In genomic region chr5:118123096-118123495, GRCm38 (mm10) we compare ENCODE assay signal across 13 mouse cellular contexts. TPM values are rescaled to one million over a fixed set of nuclear protein-coding genes. Genes with fewer than 3 reads are reported as not detected.
DNase-seq lines count a peak whose midpoint lies in the region; ATAC-seq and TF ChIP-seq lines count a peak whose summit lies in the region.
"Had no signal": no experiment of that assay in that cellular context is flagged by ENCODE, and none has a peak within 500 bp of the region (broad histone marks: within the 10 kb centered on the region; RNA-seq: fewer than 3 reads in every experiment).

No protein-coding gene starts in this region.

- no peaks in the 10 kb centered on the region for H3K27me3 ChIP-seq in hindbrain, embryonic 12.5 days
- no peaks in the 10 kb centered on the region for H3K27me3 ChIP-seq in hindbrain, embryonic 16.5 days (replicated peaks; ENCODE audit: control insufficient read depth, insufficient read depth, low read length)
- H3K27me3 ChIP-seq in embryonic facial prominence, embryonic 11.5 days (ENCODE audit: control insufficient read depth, insufficient read depth, low read length), result no peaks in the 10 kb centered on the region
- H3K27me3 ChIP-seq in forebrain, postnatal 0 days (ENCODE audit: insufficient read depth, low read length), result no peaks in the 10 kb centered on the region
- no peaks in the 10 kb centered on the region for H3K27me3 ChIP-seq in midbrain, embryonic 16.5 days (ENCODE audit: control insufficient read depth, insufficient read depth, low read depth, low read length)
- H3K27me3 ChIP-seq: heart, embryonic 13.5 days had no signal

- H3K4me3 ChIP-seq in hindbrain, embryonic 12.5 days, result no peak overlapping the region
- no peak overlapping the region for H3K4me3 ChIP-seq in hindbrain, embryonic 16.5 days (ENCODE audit: low read length)
- no peak overlapping the region for H3K4me3 ChIP-seq in embryonic facial prominence, embryonic 11.5 days (ENCODE audit: low read depth, low read length)
- no peak overlapping the region for H3K4me3 ChIP-seq in forebrain, postnatal 0 days (ENCODE audit: low read depth, low read length)
- H3K4me3 ChIP-seq in midbrain, embryonic 16.5 days (ENCODE audit: low read depth, low read length), result no peak overlapping the region
- H3K4me3 ChIP-seq: heart, embryonic 13.5 days had no signal

- H3K9me3 ChIP-seq in hindbrain, embryonic 12.5 days (replicated peaks), result no peaks in the 10 kb centered on the region
- no peaks in the 10 kb centered on the region for H3K9me3 ChIP-seq in hindbrain, embryonic 16.5 days (ENCODE audit: control insufficient read depth, low read length)
- H3K9me3 ChIP-seq in embryonic facial prominence, embryonic 11.5 days (replicated peaks; ENCODE audit: control insufficient read depth, low read length), result no peaks in the 10 kb centered on the region
- no peaks in the 10 kb centered on the region for H3K9me3 ChIP-seq in forebrain, postnatal 0 days (ENCODE audit: low read length)
- H3K9me3 ChIP-seq in midbrain, embryonic 16.5 days (replicated peaks; ENCODE audit: control insufficient read depth, low read length, poor library complexity, severe bottlenecking), result no peaks in the 10 kb centered on the region
- H3K9me3 ChIP-seq: heart, embryonic 13.5 days had no signal

- no peak for ATAC-seq in hindbrain, embryonic 12.5 days (ENCODE audit: low FRiP score)
- ATAC-seq in hindbrain, embryonic 16.5 days, result no peak
- ATAC-seq in embryonic facial prominence, embryonic 11.5 days (replicated peaks; ENCODE audit: insufficient number of reproducible peaks, low FRiP score, low TSS enrichment, low read depth), result peak; percentile 46; the same call in 1 of the 2 replicates
- peak; percentile 27; the same call in 1 of the 2 replicates for ATAC-seq in forebrain, postnatal 0 days
- no peak for ATAC-seq in midbrain, embryonic 16.5 days
- ATAC-seq: lung, postnatal 0 days had no signal

- no peak overlapping the region for H3K9ac ChIP-seq in hindbrain, embryonic 12.5 days
- H3K9ac ChIP-seq in hindbrain, embryonic 16.5 days (ENCODE audit: low read depth, low read length), result no peak overlapping the region
- no peak overlapping the region for H3K9ac ChIP-seq in embryonic facial prominence, embryonic 11.5 days (replicated peaks; ENCODE audit: low read length)
- no peak overlapping the region for H3K9ac ChIP-seq in forebrain, postnatal 0 days
- H3K9ac ChIP-seq in midbrain, embryonic 16.5 days (ENCODE audit: low read depth, low read length), result no peak overlapping the region
- H3K9ac ChIP-seq: heart, embryonic 13.5 days had no signal

- WGBS in hindbrain, embryonic 12.5 days, result 53% methylated on average over 10 of the region's 10 CpGs
- 53% methylated on average over 10 of the region's 10 CpGs for WGBS in hindbrain, embryonic 16.5 days
- 40% methylated on average over 10 of the region's 10 CpGs for WGBS in embryonic facial prominence, embryonic 11.5 days
- 39% methylated on average over 10 of the region's 10 CpGs for WGBS in forebrain, postnatal 0 days
- 55% methylated on average over 10 of the region's 10 CpGs for WGBS in midbrain, embryonic 16.5 days

- peaks cover 24% of the 10 kb centered on the region for H3K36me3 ChIP-seq in hindbrain, embryonic 12.5 days
- peaks cover 6% of the 10 kb centered on the region; the same call in 1 of the 2 replicates for H3K36me3 ChIP-seq in hindbrain, embryonic 16.5 days (ENCODE audit: control insufficient read depth, insufficient read depth, low read length)
- H3K36me3 ChIP-seq in embryonic facial prominence, embryonic 11.5 days (replicated peaks; ENCODE audit: control insufficient read depth, insufficient read depth, low read depth, low read length), result no peaks in the 10 kb centered on the region
- peaks cover 24% of the 10 kb centered on the region for H3K36me3 ChIP-seq in forebrain, postnatal 0 days (ENCODE audit: insufficient read depth)
- peaks cover 8% of the 10 kb centered on the region; the same call in 1 of the 2 replicates for H3K36me3 ChIP-seq in midbrain, embryonic 16.5 days (ENCODE audit: control insufficient read depth, insufficient read depth, low read length)

- peak; percentile 43 for DNase-seq in embryonic facial prominence, embryonic 11.5 days (ENCODE audit: low spot score)
- DNase-seq in forebrain, postnatal 0 days, result no peak
- no peak for DNase-seq in heart, adult 11 months
- DNase-seq in cerebellum, adult 18-20 months, result no peak
- DNase-seq: adrenal gland, postnatal 36 days; cerebellum, adult 8-10 months; kidney, adult 8-10 months; thymus, postnatal 25 days had no signal

- H3K27ac ChIP-seq in hindbrain, embryonic 12.5 days, result peak overlapping the region; percentile 41; the same call in 1 of the 2 replicates
- no peak overlapping the region for H3K27ac ChIP-seq in hindbrain, embryonic 16.5 days (ENCODE audit: low read depth, low read length)
- no peak overlapping the region; the same call in 1 of the 2 replicates for H3K27ac ChIP-seq in embryonic facial prominence, embryonic 11.5 days (replicated peaks; ENCODE audit: low read depth, low read length)
- H3K27ac ChIP-seq in forebrain, postnatal 0 days (ENCODE audit: low read depth, low read length), result 0 out of 2 replicates have a peak overlapping the region, but pooled peaks have one; percentile 15
- peak overlapping the region; percentile 55 for H3K27ac ChIP-seq in midbrain, embryonic 16.5 days (ENCODE audit: low read length)
- H3K27ac ChIP-seq: heart, embryonic 13.5 days had no signal

- TF ChIP-seq CTCF in forebrain, postnatal 0 days (IDR thresholded peaks at IDR 0.05; ENCODE audit: low read depth), result no peak

- peaks cover 23% of the 10 kb centered on the region for H3K4me1 ChIP-seq in hindbrain, embryonic 12.5 days
- peaks cover 15% of the 10 kb centered on the region for H3K4me1 ChIP-seq in hindbrain, embryonic 16.5 days (ENCODE audit: control insufficient read depth, insufficient read depth, low read depth, low read length)
- H3K4me1 ChIP-seq in embryonic facial prominence, embryonic 11.5 days (ENCODE audit: control insufficient read depth, insufficient read depth, low read length), result no peaks in the 10 kb centered on the region
- H3K4me1 ChIP-seq in forebrain, postnatal 0 days (ENCODE audit: insufficient read depth), result peaks cover 4% of the 10 kb centered on the region; the same call in 1 of the 2 replicates
- H3K4me1 ChIP-seq in midbrain, embryonic 16.5 days (ENCODE audit: control insufficient read depth, insufficient read depth, low read length), result peaks cover 20% of the 10 kb centered on the region; the same call in 1 of the 2 replicates

- H3K4me2 ChIP-seq in hindbrain, embryonic 12.5 days (replicated peaks), result no peak overlapping the region
- no peak overlapping the region for H3K4me2 ChIP-seq in hindbrain, embryonic 16.5 days (ENCODE audit: low read length)
- H3K4me2 ChIP-seq in embryonic facial prominence, embryonic 11.5 days (ENCODE audit: low read depth, low read length), result no peak overlapping the region
- H3K4me2 ChIP-seq in forebrain, postnatal 0 days (ENCODE audit: low read depth), result no peak overlapping the region
- H3K4me2 ChIP-seq in midbrain, embryonic 16.5 days (ENCODE audit: low read length), result no peak overlapping the region
- H3K4me2 ChIP-seq: heart, embryonic 13.5 days had no signal

RNA-seq across cellular contexts. Expression of gene Fbxw8, which starts 32.2 kb away (rescaled TPM):
- polyA plus RNA-seq in hindbrain, embryonic 12.5 days (2016; fragmentation: Nextera tagmentation; extraction: Ambion mirVana), result 42.0 and 45.0 TPM in 2 replicates
- polyA plus RNA-seq in hindbrain, embryonic 16.5 days (2015; fragmentation: Nextera tagmentation; extraction: Ambion mirVana), result 18.7 and 21.6 TPM in 2 replicates
- polyA plus RNA-seq in embryonic facial prominence, embryonic 11.5 days (2014; fragmentation: Nextera tagmentation; extraction: Ambion mirVana), result 22.2 and 22.3 TPM in 2 replicates
- total RNA-seq in forebrain, postnatal 0 days (2014; rRNA removed), result 42.8 and 51.0 TPM in 2 replicates
- polyA plus RNA-seq in forebrain, postnatal 0 days (2015; fragmentation: Nextera tagmentation; extraction: Ambion mirVana), result 15.2 and 16.4 TPM in 2 replicates
- 18.4 TPM in 2 replicates for polyA plus RNA-seq in midbrain, embryonic 16.5 days (2015; fragmentation: Nextera tagmentation; extraction: Ambion mirVana)

RNA-seq across cellular contexts. Expression of gene Hrk, which starts 41.4 kb away (rescaled TPM):
- 1.8 TPM in 2 replicates for polyA plus RNA-seq in hindbrain, embryonic 12.5 days (2016; fragmentation: Nextera tagmentation; extraction: Ambion mirVana)
- polyA plus RNA-seq in hindbrain, embryonic 16.5 days (2015; fragmentation: Nextera tagmentation; extraction: Ambion mirVana), result 3.7 and 4.8 TPM in 2 replicates
- polyA plus RNA-seq in embryonic facial prominence, embryonic 11.5 days (2014; fragmentation: Nextera tagmentation; extraction: Ambion mirVana), result 0.38 and 0.49 TPM in 2 replicates
- 17.3 and 26.3 TPM in 2 replicates for total RNA-seq in forebrain, postnatal 0 days (2014; rRNA removed)
- 4.7 and 8.4 TPM in 2 replicates for polyA plus RNA-seq in forebrain, postnatal 0 days (2015; fragmentation: Nextera tagmentation; extraction: Ambion mirVana)
- polyA plus RNA-seq in midbrain, embryonic 16.5 days (2015; fragmentation: Nextera tagmentation; extraction: Ambion mirVana), result 4.1 and 4.6 TPM in 2 replicates
- polyA plus RNA-seq: heart, embryonic 13.5 days had no signal

Comparison
In these comparisons a context has a peak if more than half of its experiments do, and no peak if none do; other contexts are left out.
1. H3K27ac ChIP-seq: peak in hindbrain, embryonic 12.5 days (single experiment), forebrain, postnatal 0 days (single experiment) and midbrain, embryonic 16.5 days (single experiment); none in hindbrain, embryonic 16.5 days (single experiment) and embryonic facial prominence, embryonic 11.5 days (single experiment).
2. ATAC-seq: peak in embryonic facial prominence, embryonic 11.5 days (single experiment) and forebrain, postnatal 0 days (single experiment); none in hindbrain, embryonic 12.5 days (single experiment), hindbrain, embryonic 16.5 days (single experiment) and midbrain, embryonic 16.5 days (single experiment).